Mouse (Mus musculus) midbrain, embryonic 16.5 days (tissue): Measurements from ENCODE around the gene Map7d2. TPM values are rescaled to one million over a fixed set of nuclear protein-coding genes. Genes with fewer than 3 reads are reported as not detected.
"Not testable (repeated sequence)": the region's sequence is repeated elsewhere in the genome, so short reads cannot be mapped to it uniquely, and the experiment has no call there.

Experiments
- ATAC-seq: fragments of 200-750 bp; cut with Nextera tagmentation; 2 replicates; pipeline ENCODE4 v1.8.0; 2017; ENCODE audit warnings: moderate TSS enrichment
- H3K27ac ChIP-seq: fragments of 300-500 bp; sonication (generic); 2 replicates; pipeline ENCODE4 v1.5.1; 2014; ENCODE audit warnings: mild to moderate bottlenecking, low read length, mixed read lengths
- H3K27me3 ChIP-seq: fragments of 300-500 bp; sonication (generic); 2 replicates; pipeline ENCODE4 v1.6.1; 2014; ENCODE audit warnings: low read depth, low read length, mixed read lengths; ENCODE audit not compliant: control insufficient read depth, insufficient read depth
- H3K36me3 ChIP-seq: fragments of 300-500 bp; sonication (generic); 2 replicates; pipeline ENCODE4 v1.6.1; 2014; ENCODE audit warnings: mild to moderate bottlenecking, low read length, moderate library complexity, mixed read lengths; ENCODE audit not compliant: control insufficient read depth, insufficient read depth
- H3K4me1 ChIP-seq: fragments of 300-500 bp; sonication (generic); 2 replicates; pipeline ENCODE4 v1.6.1; 2014; ENCODE audit warnings: mild to moderate bottlenecking, low read length, mixed read lengths; ENCODE audit not compliant: control insufficient read depth, insufficient read depth
- H3K4me2 ChIP-seq: fragments of 300-500 bp; sonication (generic); 2 replicates; pipeline ENCODE4 v1.6.1; 2014; ENCODE audit warnings: mild to moderate bottlenecking, low read length, mixed read lengths
- H3K4me3 ChIP-seq: fragments of 300-500 bp; sonication (generic); 2 replicates; pipeline ENCODE4 v1.5.1; 2014; ENCODE audit warnings: low read depth, mild to moderate bottlenecking, low read length, moderate library complexity, mixed read lengths
- H3K9ac ChIP-seq: fragments of 300-500 bp; sonication (generic); 2 replicates; pipeline ENCODE4 v1.6.1; 2014; ENCODE audit warnings: low read depth, low read length, mixed read lengths
- H3K9me3 ChIP-seq: fragments of 300-500 bp; sonication (generic); replicated peaks from 2 replicates; pipeline ENCODE4 v1.6.1; 2014; ENCODE audit warnings: mild to moderate bottlenecking, low read length, mixed read lengths; ENCODE audit not compliant: control insufficient read depth, poor library complexity, severe bottlenecking
- WGBS: fragments of 180-500 bp; shearing (Covaris S2); extraction: QIAGEN DNeasy Blood & Tissue Kit; methylation state at CpG from one replicate; pipeline ENCODE4 v1.1.7; 2014; 5-methylcytosine and 5-hydroxymethylcytosine counted together
- polyA plus RNA-seq: library from polyadenylated mRNA; unstranded; fragments of >200 nt; fragmentation: Nextera tagmentation; extraction: Ambion mirVana; gene quantifications from 2 replicates; pipeline ENCODE4 v1.2.1, GENCODE M21; 2015

Map7d2 gene
- polyA plus RNA-seq, 1 experiment from 2014 or later = 44.8 TPM

- peak overlapping the region; percentile 64 for H3K4me2 ChIP-seq
- H3K27ac ChIP-seq = peak overlapping the region; percentile 73
- 23% methylated on average over 40 of the region's 65 CpGs for whole genome bisulfite sequencing
- peak overlapping the region; percentile 71 for H3K9ac ChIP-seq
- H3K4me1 ChIP-seq = no peaks in the 10 kb centered on the region
- H3K9me3 ChIP-seq = no peaks in the 10 kb centered on the region
- H3K4me3 ChIP-seq = peak overlapping the region; percentile 67
- peak; percentile 77 for ATAC-seq
- H3K27me3 ChIP-seq = no peaks in the 10 kb centered on the region
- H3K36me3 ChIP-seq = no peaks in the 10 kb centered on the region
Measured at GRCm38 (mm10) chrX:159414829-159415673, 679 bp downstream of the Map7d2 start.

GRCm38 (mm10) chrX:159430507-159430906 is 16.1 kb downstream of the Map7d2 start:
- 89% methylated on average over 3 of the region's 3 CpGs for WGBS
- not testable (repeated sequence) for H3K36me3 ChIP-seq, H3K27me3 ChIP-seq, H3K4me1 ChIP-seq, ATAC-seq, H3K4me2 ChIP-seq, H3K9me3 ChIP-seq, H3K9ac ChIP-seq, H3K4me3 ChIP-seq, H3K27ac ChIP-seq

- Histone ChIP-seq H3K27ac (no peak overlapping the region), H3K27me3 (no peaks in the 10 kb centered on the region), H3K4me3 (no peak overlapping the region), H3K4me2 (no peak overlapping the region), H3K4me1 (no peaks in the 10 kb centered on the region), H3K9ac (no peak overlapping the region), H3K9me3 (no peaks in the 10 kb centered on the region), H3K36me3 (no peaks in the 10 kb centered on the region)
- no peak for ATAC-seq
- WGBS = 43% methylated on average over 3 of the region's 3 CpGs
Measured at GRCm38 (mm10) chrX:159442128-159442527, 27.8 kb downstream of the Map7d2 start.

GRCm38 (mm10) chrX:159447133-159447532 is 32.8 kb downstream of the Map7d2 start:
- H3K27ac ChIP-seq = no peak overlapping the region
- no peak overlapping the region for H3K4me3 ChIP-seq
- no peaks in the 10 kb centered on the region for H3K36me3 ChIP-seq
- no peak overlapping the region for H3K9ac ChIP-seq
- H3K4me1 ChIP-seq = no peaks in the 10 kb centered on the region
- H3K27me3 ChIP-seq = no peaks in the 10 kb centered on the region
- H3K9me3 ChIP-seq = no peaks in the 10 kb centered on the region
- no peak for ATAC-seq
- H3K4me2 ChIP-seq = no peak overlapping the region
- WGBS = 81% methylated on average over 1 of the region's 1 CpGs

GRCm38 (mm10) chrX:159459006-159459654 is 44.8 kb downstream of the Map7d2 start:
- peaks cover 4% of the 10 kb centered on the region; the same call in 1 of the 2 replicates for H3K4me1 ChIP-seq
- peak overlapping the region; percentile 24; the same call in 1 of the 2 replicates for H3K4me2 ChIP-seq
- H3K9ac ChIP-seq = no peak overlapping the region
- 27% methylated on average over 7 of the region's 7 CpGs for whole genome bisulfite sequencing
- H3K4me3 ChIP-seq = no peak overlapping the region; the same call in 1 of the 2 replicates
- no peaks in the 10 kb centered on the region for H3K9me3 ChIP-seq
- H3K27ac ChIP-seq = 0 out of 2 replicates have a peak overlapping the region, but pooled peaks have one; percentile 17
- H3K36me3 ChIP-seq = no peaks in the 10 kb centered on the region
- ATAC-seq = peak; percentile 70; the same call in 1 of the 2 replicates
- H3K27me3 ChIP-seq = no peaks in the 10 kb centered on the region; the same call in 1 of the 2 replicates

- Histone ChIP-seq H3K4me2 (no peak overlapping the region), H3K9me3 (no peaks in the 10 kb centered on the region), H3K27ac (no peak overlapping the region), H3K9ac (no peak overlapping the region), H3K4me1 (no peaks in the 10 kb centered on the region), H3K27me3 (no peaks in the 10 kb centered on the region), H3K4me3 (no peak overlapping the region), H3K36me3 (peaks cover 4% of the 10 kb centered on the region)
- 74% methylated on average over 1 of the region's 1 CpGs for WGBS
- ATAC-seq = no peak
Measured at GRCm38 (mm10) chrX:159474799-159475198, 60.4 kb downstream of the Map7d2 start.

- 89% methylated on average over 4 of the region's 4 CpGs for WGBS
- ATAC-seq, H3K27ac ChIP-seq, H3K4me3 ChIP-seq, H3K36me3 ChIP-seq, H3K4me1 ChIP-seq, H3K9ac ChIP-seq, H3K27me3 ChIP-seq, H3K9me3 ChIP-seq, H3K4me2 ChIP-seq: not testable (repeated sequence)
Measured at GRCm38 (mm10) chrX:159478243-159478940, 64.0 kb downstream of the Map7d2 start.

- H3K27ac ChIP-seq = no peak overlapping the region
- no peak for ATAC-seq
- H3K4me1 ChIP-seq = no peaks in the 10 kb centered on the region
- 95% methylated on average over 1 of the region's 1 CpGs for WGBS
- no peaks in the 10 kb centered on the region for H3K36me3 ChIP-seq
- H3K4me3 ChIP-seq = no peak overlapping the region
- no peak overlapping the region for H3K9ac ChIP-seq
- H3K27me3 ChIP-seq = no peaks in the 10 kb centered on the region
- no peak overlapping the region for H3K4me2 ChIP-seq
- no peaks in the 10 kb centered on the region for H3K9me3 ChIP-seq
Measured at GRCm38 (mm10) chrX:159484247-159484646, 69.9 kb downstream of the Map7d2 start.
